Mouse (Mus musculus): Measurements from ENCODE around the gene H2afy. TPM values are rescaled to one million over a fixed set of nuclear protein-coding genes. Genes with fewer than 3 reads are reported as not detected.
A peak's percentile ranks its signal among the peaks of the same experiment; 100 is the strongest.

The H2afy gene
- total RNA-seq, 2 experiments from 2014 or later, result 97.2 to 108 TPM

- intact Hi-C loops (cut with DNase I), result no loop called here
- DNase-seq (ENCODE audit: low spot score in 2 of 2), result no peak
Measured at GRCm38 (mm10) chr13:56152773-56153460, 16.8 kb upstream of the H2afy start.

DNA sequence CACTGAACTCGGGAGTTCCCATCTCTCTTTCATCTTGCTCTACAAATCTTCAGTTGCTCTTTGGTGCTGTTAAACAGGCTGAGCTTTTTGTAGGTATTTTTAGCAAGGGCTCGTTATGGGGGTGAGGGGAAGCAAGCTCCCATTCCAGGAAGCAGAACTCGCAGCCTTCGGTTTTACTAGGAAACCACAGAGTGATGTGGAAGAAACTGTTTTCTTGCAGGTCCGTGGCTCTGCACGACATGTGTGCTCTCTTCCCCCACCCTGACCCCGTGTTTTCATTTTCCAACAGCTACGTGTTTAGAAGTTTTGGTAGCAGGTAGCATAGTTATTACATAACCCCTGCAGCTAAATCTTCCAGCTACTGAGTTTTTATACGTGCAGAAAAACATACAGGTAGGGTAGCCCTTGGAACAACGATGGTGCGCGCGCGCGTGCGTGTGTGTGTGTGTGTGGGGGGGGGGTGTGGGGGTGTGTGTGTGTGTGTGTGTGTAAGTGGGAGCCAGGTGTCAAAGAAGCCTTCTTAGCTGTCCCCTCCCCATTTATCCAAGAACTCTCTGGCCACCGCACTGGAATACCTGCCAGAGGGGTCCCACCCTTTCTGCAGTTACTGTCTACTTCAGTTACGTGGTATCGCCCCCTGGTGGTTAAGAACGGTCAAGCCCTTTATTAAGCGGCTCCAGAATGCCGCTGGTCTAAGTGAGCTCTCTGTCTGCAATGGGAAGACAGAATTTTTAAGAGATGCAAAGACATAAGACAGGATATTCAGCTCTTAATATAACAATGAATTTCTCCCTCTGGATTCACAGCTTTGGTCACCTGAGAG is 15.5 kb upstream of the H2afy start:
- intact Hi-C loops (cut with DNase I), result no loop called here
- DNase-seq (ENCODE audit: low spot score in 2 of 2), result peak; percentile 70 to 72

DNA sequence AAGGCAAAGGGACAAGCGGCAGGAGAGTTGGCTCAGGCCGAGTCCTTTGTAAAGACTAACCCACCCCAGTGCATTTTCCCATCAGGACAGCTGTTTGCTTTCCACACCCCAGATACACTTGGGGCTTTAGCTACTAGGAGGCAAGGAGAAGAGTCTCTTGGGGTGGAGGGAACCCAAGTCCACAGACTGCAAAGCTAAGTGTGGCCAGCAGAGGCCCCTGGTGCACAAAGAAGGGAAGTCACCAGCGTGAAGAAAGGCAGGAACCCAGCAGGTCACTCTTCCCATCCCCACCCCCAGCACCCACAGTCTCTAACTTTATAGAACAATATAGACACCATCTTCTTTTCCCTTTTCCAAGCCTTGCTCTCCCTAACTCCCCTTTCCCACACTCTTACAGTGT is 9.4 kb upstream of the H2afy start:
- intact Hi-C loops (cut with DNase I), result no loop called here
- DNase-seq (ENCODE audit: low spot score in 2 of 2), result no peak

- DNase-seq (ENCODE audit: low spot score in 2 of 2), result no peak
- intact Hi-C loops (cut with DNase I), result no loop called here
Measured at GRCm38 (mm10) chr13:56144021-56144420, 7.9 kb upstream of the H2afy start.

DNA sequence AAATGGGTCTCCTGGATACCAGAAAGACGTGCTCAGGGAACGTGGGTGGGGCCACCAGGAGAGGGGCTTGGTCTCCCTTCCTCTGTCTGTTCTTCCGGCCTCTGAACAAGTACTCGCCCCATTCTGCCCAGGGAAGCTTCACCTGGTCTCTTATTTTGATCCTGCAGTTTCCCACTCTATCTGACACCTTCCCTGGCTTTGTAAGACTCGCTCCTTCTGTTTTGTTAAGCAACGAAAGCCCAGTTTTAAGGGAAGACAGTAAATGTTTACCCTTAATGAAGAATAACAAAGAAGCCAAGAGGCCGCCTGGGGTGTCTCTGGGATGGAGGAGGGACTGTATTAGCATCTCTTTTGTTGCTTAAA is 7.0 kb upstream of the H2afy start:
- intact Hi-C loops (cut with DNase I), result no loop called here

DNA sequence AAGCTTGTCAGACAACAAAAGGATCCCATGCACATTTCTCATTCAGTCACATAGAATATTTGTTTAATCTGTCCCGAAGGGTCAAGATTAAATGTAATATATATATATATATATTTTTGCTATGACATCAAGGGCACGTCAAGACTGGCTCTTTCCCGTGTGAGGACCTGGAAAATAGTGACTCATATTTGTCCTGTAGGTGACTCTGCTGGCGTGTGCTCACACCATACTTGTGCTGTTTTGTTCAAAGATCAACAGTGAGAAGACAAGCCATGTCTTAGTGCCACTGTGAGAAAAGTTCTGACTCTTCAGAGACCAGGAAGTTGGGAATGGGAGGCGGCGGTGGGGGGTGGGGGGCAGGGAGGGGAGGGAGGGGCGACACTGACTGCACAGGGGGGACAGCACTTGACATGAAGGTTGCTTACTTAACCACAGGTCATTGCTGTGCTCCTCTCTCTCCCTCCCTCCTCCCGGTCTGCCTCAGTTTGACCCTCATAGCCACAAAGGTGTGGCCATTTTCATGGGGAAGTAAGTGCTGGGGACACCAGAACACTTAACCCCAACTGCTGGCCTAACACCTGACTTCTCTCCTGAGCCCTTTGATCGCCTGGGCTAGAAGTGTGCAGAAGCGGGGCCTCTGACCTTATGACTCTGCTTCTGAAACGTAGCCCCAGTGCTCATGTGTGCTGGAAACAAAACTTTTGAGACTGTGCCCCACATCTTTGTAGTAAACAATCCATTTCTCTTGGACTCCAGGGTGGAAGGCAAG is 6.4 kb upstream of the H2afy start:
- no peak for DNase-seq (ENCODE audit: low spot score in 2 of 2)
- intact Hi-C loops (cut with DNase I), result no loop called here

More for the DNA sequence above, 7.0 kb upstream of the H2afy start:
- no peak for DNase-seq (ENCODE audit: low spot score in 2 of 2)

DNA sequence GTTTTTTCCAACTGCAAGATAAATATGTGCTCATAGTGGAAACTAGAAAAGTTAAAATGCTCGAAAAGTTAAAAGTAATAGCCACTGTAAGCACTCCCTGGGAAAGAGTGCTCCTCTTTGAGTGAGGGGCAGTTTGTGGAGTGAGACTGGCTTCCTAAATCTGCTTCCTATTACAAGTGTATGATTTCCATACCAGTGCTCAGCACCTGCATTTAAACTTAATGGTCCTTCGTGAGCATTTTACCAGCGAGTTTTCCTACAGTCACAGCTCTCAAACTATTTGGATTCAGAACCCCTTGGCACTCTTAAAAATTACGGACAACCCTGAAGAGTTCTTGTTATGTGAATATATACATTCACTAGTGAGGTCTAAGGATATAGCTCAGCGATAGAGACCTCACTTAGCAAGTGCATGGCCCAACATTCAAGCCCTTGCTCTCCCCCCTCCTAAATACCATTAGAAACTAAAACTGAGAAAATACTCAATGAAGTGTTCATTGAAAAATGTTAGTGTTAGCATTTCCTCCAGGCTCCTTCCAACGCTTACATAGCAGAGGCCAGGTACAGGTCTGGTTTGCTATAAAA is 3.1 kb upstream of the H2afy start:
- intact Hi-C loops (cut with DNase I), result no loop called here
- DNase-seq (ENCODE audit: low spot score in 2 of 2), result no peak

DNA sequence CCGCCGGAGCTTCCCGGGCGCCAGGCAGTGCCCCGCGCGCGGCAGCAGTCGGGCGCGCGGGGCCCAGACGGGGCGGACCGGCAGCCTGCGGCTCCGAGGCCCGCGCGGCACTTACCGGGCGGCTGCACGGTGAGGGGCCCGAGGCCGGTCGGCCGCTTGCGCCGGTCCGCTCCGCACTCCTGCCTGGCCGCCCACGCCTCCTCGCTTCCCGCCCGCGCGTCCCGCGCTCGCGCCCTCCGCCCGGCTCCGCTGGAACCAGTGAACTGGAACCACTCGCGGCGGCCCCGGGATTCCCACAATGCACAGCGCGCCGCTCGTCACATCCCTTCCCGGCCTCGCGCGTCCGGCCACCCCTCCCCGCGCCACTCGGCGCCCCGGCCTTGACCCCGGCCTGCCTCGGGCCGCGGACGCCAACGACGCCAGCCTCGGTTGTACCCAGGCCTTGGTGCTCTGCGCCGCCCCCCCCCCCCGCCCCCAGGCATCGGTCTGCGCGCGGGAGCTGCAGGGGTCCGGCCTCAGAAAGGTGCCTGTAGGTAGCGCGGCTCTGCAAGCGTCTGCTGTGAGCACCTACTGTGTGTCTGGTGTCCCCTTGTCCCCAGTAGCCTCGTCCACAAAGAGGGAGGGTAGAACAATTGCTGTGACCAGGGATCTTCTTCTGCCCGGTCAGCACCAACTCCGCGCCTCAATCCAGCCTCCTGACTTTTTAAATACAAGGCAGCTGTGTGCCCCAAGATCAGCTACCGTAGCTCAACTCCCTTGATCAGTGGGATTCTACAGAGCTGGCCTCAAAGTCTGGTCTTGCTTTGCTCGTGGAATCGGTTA is 719 bp downstream of the H2afy start:
- intact Hi-C loops (cut with DNase I), result no loop called here
- peak; percentile 78 to 88 for DNase-seq (ENCODE audit: low spot score in 2 of 2)

DNA sequence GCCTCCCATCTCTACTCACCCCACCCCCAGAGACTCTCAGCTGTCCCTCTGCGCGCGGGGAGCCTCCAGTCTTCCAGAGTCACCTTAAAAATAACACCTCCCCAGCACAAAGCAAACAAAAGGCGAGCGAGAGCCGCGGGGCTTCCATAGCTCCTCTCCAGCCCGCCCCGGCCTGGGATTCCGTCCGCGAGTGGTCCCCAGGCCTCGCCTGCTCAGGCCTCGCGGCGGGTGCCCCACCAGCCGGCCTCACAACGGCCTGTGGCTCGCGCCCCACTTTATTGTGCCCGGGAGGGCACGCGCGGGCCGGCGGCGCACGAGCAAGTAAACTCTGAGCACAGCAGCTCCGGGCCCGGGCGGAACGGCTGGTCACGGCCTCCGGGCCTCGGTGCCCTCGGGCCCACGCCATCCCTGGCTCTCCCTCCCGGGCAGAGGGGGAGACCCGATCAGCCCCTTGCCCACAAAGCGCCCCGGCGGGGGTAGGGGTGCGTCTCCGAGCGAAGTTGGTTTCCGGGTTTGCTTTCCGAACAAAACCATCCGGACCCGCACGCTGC is 1.5 kb downstream of the H2afy start:
- DNase-seq (ENCODE audit: low spot score in 2 of 2), result no peak
- intact Hi-C loops (cut with DNase I), result no loop called here

GRCm38 (mm10) chr13:56134031-56134430 is 2.1 kb downstream of the H2afy start:
- no peak for DNase-seq (ENCODE audit: low spot score in 2 of 2)
- intact Hi-C loops (cut with DNase I), result no loop called here

- DNase-seq (ENCODE audit: low spot score in 2 of 2), result no peak
- intact Hi-C loops (cut with DNase I), result no loop called here
Measured at GRCm38 (mm10) chr13:56132941-56133340, 3.2 kb downstream of the H2afy start.

DNA sequence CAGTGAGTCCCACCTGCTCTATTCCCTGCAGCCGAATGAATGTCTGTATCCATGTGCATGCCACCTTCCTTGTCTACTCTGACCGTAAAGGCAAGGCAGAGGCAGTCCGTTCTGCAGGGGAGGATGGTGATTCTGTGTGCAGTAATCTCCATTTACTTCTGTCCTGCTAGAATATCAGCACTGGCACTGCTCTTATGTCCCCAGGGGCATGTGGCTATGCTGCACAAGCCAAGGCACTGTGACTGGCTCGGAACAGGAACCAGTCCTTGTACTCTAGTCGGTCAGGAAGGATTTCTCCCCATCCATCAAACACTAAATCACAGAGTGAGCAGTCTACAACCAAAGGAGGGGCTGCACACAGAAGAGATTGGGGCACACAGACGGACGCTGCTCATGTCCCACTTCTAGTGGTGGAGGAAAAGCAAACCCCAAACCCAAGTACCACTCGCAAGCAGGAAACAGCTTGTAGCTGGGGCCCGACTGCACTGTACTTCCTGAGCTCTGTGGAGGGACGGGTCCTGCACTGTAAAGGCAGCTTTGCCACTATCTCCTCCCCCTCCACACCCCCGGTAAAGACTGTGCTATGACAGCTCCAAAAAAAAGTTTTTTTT is 3.7 kb downstream of the H2afy start:
- intact Hi-C loops (cut with DNase I), result no loop called here

GRCm38 (mm10) chr13:56130544-56130943 is 5.6 kb downstream of the H2afy start:
- intact Hi-C loops (cut with DNase I), result no loop called here
- no peak for DNase-seq (ENCODE audit: low spot score in 2 of 2)

More for the DNA sequence above, 3.7 kb downstream of the H2afy start:
- DNase-seq (ENCODE audit: low spot score in 2 of 2), result no peak

DNA sequence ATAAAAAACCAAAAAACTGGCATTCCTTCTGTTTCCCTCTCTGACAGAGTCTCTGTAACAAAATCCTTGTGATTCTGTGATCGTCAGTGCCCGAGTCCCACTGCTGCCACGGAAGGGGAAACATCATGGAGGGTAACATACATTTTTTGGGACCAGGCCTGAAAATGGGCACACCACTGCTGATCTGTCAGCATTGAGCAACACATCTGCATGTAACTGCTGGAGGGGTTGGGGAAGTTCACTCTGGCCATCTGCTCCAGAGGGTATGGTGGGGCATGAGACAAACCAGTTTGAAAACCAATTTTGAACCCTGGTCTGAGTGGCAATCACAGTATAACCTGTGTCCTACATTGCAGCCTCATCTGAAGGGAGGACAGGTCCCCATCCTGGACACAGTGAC is 6.6 kb downstream of the H2afy start:
- intact Hi-C loops (cut with DNase I), result no loop called here
- no peak for DNase-seq (ENCODE audit: low spot score in 2 of 2)

- DNase-seq (ENCODE audit: low spot score in 2 of 2), result no peak
- intact Hi-C loops (cut with DNase I), result no loop called here
Measured at GRCm38 (mm10) chr13:56129014-56129413, 7.1 kb downstream of the H2afy start.

- intact Hi-C loops (cut with DNase I), result no loop called here
- DNase-seq (ENCODE audit: low spot score in 2 of 2), result no peak
Measured at GRCm38 (mm10) chr13:56125632-56126031, 10.5 kb downstream of the H2afy start.

DNA sequence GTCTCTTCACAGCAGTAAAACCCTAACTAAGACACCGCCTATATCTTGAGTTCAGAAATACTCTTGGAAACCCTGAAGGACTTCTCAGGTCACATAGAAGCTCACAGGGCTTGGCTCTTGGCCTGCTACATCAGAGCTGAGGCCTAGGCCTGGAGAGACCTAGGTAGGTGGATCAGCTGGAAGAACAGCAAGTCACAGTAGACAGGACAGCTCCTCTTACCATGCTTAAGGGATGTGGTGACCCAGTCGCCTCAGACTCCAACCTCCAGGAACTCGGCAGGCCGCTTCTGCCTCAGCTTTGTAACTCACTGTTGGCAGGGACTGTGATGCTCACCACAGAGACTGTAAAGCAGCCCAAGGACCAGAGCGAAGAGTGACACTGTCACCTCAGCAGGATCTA is 13.1 kb downstream of the H2afy start:
- intact Hi-C loops (cut with DNase I), result no loop called here
- DNase-seq (ENCODE audit: low spot score in 2 of 2), result no peak

GRCm38 (mm10) chr13:56117991-56118765 is 18.0 kb downstream of the H2afy start:
- intact Hi-C loops (cut with DNase I), result no loop called here
- DNase-seq (ENCODE audit: low spot score in 2 of 2), result no peak

All from left cerebral cortex, postnatal 14 days (tissue).